ENCODE assay signal across 8 mouse cellular contexts in the genomic region with DNA sequence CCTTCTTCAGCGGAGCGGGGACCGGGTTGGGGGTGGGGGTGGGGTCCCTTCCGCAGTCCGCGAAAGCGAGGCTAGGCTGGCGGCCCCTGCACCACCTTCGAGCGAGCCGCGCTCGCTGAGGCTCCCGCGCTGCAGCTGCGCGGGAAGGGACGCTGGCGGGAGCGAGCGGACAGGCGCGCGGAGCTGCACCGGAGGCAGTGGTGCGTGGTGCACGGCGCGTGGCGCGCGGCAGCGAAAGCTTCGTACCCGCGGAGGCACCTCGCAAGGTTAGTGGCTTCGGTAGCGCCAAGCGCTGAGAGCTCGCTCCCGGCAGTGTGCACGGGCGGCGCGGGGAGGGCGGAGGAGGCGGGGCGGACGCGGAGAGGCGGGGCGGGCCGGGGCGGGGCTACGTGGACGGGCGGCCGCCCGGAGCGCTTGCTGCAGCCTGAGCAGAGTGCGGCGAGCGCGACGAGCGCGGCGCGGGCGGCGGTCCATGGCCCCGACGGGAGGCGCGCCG. TPM values are rescaled to one million over a fixed set of nuclear protein-coding genes. Genes with fewer than 3 reads are reported as not detected.
DNase-seq lines count a peak whose midpoint lies in the region; ATAC-seq and TF ChIP-seq lines count a peak whose summit lies in the region.

Gene Arhgap20 (plus strand): TSS at position 417 of the 496 bp plus-strand sequence.

- no peak for TF ChIP-seq CTCF in brain, embryonic 14.5 days (IDR thresholded peaks at IDR 0.05; ENCODE audit: borderline replicate concordance, extremely low read depth, insufficient read depth, insufficient read length)
- no peak for TF ChIP-seq CTCF in kidney, postnatal 0 days (IDR thresholded peaks at IDR 0.05; ENCODE audit: low read depth)
- no peak for TF ChIP-seq CTCF in midbrain, postnatal 0 days (IDR thresholded peaks at IDR 0.05)

- under 1% methylated on average over 77 of the region's 77 CpGs for WGBS in forebrain, embryonic 10.5 days
- under 1% methylated on average over 77 of the region's 77 CpGs for WGBS in heart, embryonic 14.5 days
- 0% methylated on average over 40 of the region's 77 CpGs for WGBS in kidney, postnatal 0 days
- under 1% methylated on average over 59 of the region's 77 CpGs for WGBS in midbrain, postnatal 0 days

- TF ChIP-seq POLR2A in brain, embryonic 14.5 days (IDR thresholded peaks at IDR 0.05; ENCODE audit: borderline replicate concordance, extremely low read depth, insufficient read depth, insufficient read length, poor library complexity, severe bottlenecking), result peak; percentile 50; the same call in 1 of the 2 replicates

- no peaks in the 10 kb centered on the region for H3K36me3 ChIP-seq in forebrain, embryonic 10.5 days (replicated peaks)
- no peaks in the 10 kb centered on the region for H3K36me3 ChIP-seq in heart, embryonic 14.5 days (ENCODE audit: control insufficient read depth, insufficient read depth, low read length)
- no peaks in the 10 kb centered on the region for H3K36me3 ChIP-seq in kidney, postnatal 0 days (ENCODE audit: insufficient read depth, low read length)
- H3K36me3 ChIP-seq in midbrain, postnatal 0 days (ENCODE audit: insufficient read depth, low read length), result no peaks in the 10 kb centered on the region

- peak; percentile 89 for ATAC-seq in heart, embryonic 14.5 days (ENCODE audit: insufficient number of reproducible peaks, insufficient read depth, low FRiP score, low read depth)
- ATAC-seq in kidney, postnatal 0 days (replicated peaks; ENCODE audit: low FRiP score, low read depth), result peak; percentile 92
- peak; percentile 92 for ATAC-seq in midbrain, postnatal 0 days (ENCODE audit: low FRiP score)

- peak within 1 kb of the TSS; percentile 80 for H3K4me3 ChIP-seq in forebrain, embryonic 10.5 days
- peak within 1 kb of the TSS; percentile 77 for H3K4me3 ChIP-seq in heart, embryonic 14.5 days (ENCODE audit: control insufficient read depth in 1 of 2, insufficient read depth in 1 of 2, low read depth in 1 of 2, low read length in 2 of 2)
- H3K4me3 ChIP-seq in kidney, postnatal 0 days (replicated peaks; ENCODE audit: low read depth, low read length), result peak within 1 kb of the TSS; percentile 66
- peak within 1 kb of the TSS; percentile 93 for H3K4me3 ChIP-seq in midbrain, postnatal 0 days (ENCODE audit: low read depth, low read length)

- H3K4me2 ChIP-seq in heart, embryonic 14.5 days (ENCODE audit: low read length), result peak within 1 kb of the TSS; percentile 99
- peak within 1 kb of the TSS; percentile 98 for H3K4me2 ChIP-seq in kidney, postnatal 0 days (ENCODE audit: low read length)
- peak within 1 kb of the TSS; percentile 67 for H3K4me2 ChIP-seq in midbrain, postnatal 0 days (ENCODE audit: low read depth, low read length, poor library complexity, severe bottlenecking)

- peak; percentile 57 for DNase-seq in 3T3-L1 (ENCODE audit: low read depth, low spot score)
- peak; percentile 95 for DNase-seq in brain, embryonic 14.5 days (ENCODE audit: low read depth)
- DNase-seq in forebrain, embryonic 10.5 days (ENCODE audit: extremely low spot score, low spot score), result peak; percentile 77
- DNase-seq in kidney, postnatal 0 days (ENCODE audit: low spot score), result peak; percentile 63
- peak; percentile 79 for DNase-seq in liver
- DNase-seq in midbrain, postnatal 0 days (ENCODE audit: low spot score), result peak; percentile 92
- DNase-seq in spleen, postnatal 36 days (ENCODE audit: low spot score in 2 of 2), result peak; percentile 4 to 6

- H3K27ac ChIP-seq in forebrain, embryonic 10.5 days, result peak within 1 kb of the TSS; percentile 84
- H3K27ac ChIP-seq in heart, embryonic 14.5 days (replicated peaks in 1 of 2; ENCODE audit: control insufficient read depth in 1 of 2, insufficient read depth in 1 of 2, low read depth in 2 of 2, low read length in 2 of 2), result no peak within 1 kb of the TSS
- no peak within 1 kb of the TSS for H3K27ac ChIP-seq in kidney, postnatal 0 days
- H3K27ac ChIP-seq in midbrain, postnatal 0 days (ENCODE audit: low read depth, low read length), result peak within 1 kb of the TSS; percentile 96

- H3K4me1 ChIP-seq in forebrain, embryonic 10.5 days, result peaks cover 35% of the 10 kb centered on the region
- H3K4me1 ChIP-seq in heart, embryonic 14.5 days (ENCODE audit: control insufficient read depth in 2 of 2, insufficient read depth in 2 of 2, low read length in 2 of 2), result peaks cover 3 to 15% of the 10 kb centered on the region in 2 experiments; a peak in 3 of 4 replicates
- H3K4me1 ChIP-seq in kidney, postnatal 0 days (replicated peaks; ENCODE audit: insufficient read depth, low read length), result peaks cover 18% of the 10 kb centered on the region; the same call in 1 of the 2 replicates
- H3K4me1 ChIP-seq in midbrain, postnatal 0 days (ENCODE audit: insufficient read depth, low read length), result peaks cover 4% of the 10 kb centered on the region; the same call in 1 of the 2 replicates

- H3K9ac ChIP-seq in heart, embryonic 14.5 days (ENCODE audit: low read length), result peak within 1 kb of the TSS; percentile 75
- peak within 1 kb of the TSS; percentile 53 for H3K9ac ChIP-seq in kidney, postnatal 0 days (ENCODE audit: low read depth, low read length)
- peak within 1 kb of the TSS; percentile 97 for H3K9ac ChIP-seq in midbrain, postnatal 0 days (replicated peaks; ENCODE audit: low read length, poor library complexity, severe bottlenecking)

- H3K27me3 ChIP-seq in forebrain, embryonic 10.5 days (ENCODE audit: poor library complexity, severe bottlenecking), result peaks cover 79% of the 10 kb centered on the region
- peaks cover 26% of the 10 kb centered on the region for H3K27me3 ChIP-seq in heart, embryonic 14.5 days (ENCODE audit: control insufficient read depth, insufficient read depth, low read length)
- H3K27me3 ChIP-seq in kidney, postnatal 0 days (ENCODE audit: insufficient read depth, low read length), result peaks cover 12% of the 10 kb centered on the region; the same call in 1 of the 2 replicates
- H3K27me3 ChIP-seq in midbrain, postnatal 0 days (ENCODE audit: insufficient read depth, low read length), result no peaks in the 10 kb centered on the region

- no peaks in the 10 kb centered on the region for H3K9me3 ChIP-seq in forebrain, embryonic 10.5 days
- no peaks in the 10 kb centered on the region for H3K9me3 ChIP-seq in heart, embryonic 14.5 days (ENCODE audit: control insufficient read depth, low read length)
- no peaks in the 10 kb centered on the region for H3K9me3 ChIP-seq in kidney, postnatal 0 days (replicated peaks; ENCODE audit: low read length)
- no peaks in the 10 kb centered on the region for H3K9me3 ChIP-seq in midbrain, postnatal 0 days (ENCODE audit: low read length)

RNA-seq across cellular contexts. Expression of gene Arhgap20, which starts in this region (rescaled TPM):
- 4.1 and 9.2 TPM in 2 replicates for polyA plus RNA-seq in brain, embryonic 14.5 days (2012; rRNA removed)
- 2.4 and 2.8 TPM in 2 replicates for polyA plus RNA-seq in forebrain, embryonic 10.5 days (2016; fragmentation: Nextera tagmentation; extraction: Ambion mirVana)
- 0.49 and 1.1 TPM in 2 replicates for polyA plus RNA-seq in heart, embryonic 14.5 days (2014; fragmentation: Nextera tagmentation; extraction: Ambion mirVana)
- 1.0 and 1.2 TPM in 2 replicates for polyA plus RNA-seq in kidney, postnatal 0 days (2015; fragmentation: Nextera tagmentation; extraction: Ambion mirVana)
- 36.1 and 38.6 TPM in 2 replicates for total RNA-seq in midbrain, postnatal 0 days (2014; rRNA removed)
- 21.0 and 28.2 TPM in 2 replicates for polyA plus RNA-seq in midbrain, postnatal 0 days (2015; fragmentation: Nextera tagmentation; extraction: Ambion mirVana)

Comparison
In these comparisons a context has a peak if more than half of its experiments do, and no peak if none do; other contexts are left out.
1. DNase-seq: peak in every context shown above with its lines; median percentile 95 in brain, embryonic 14.5 days; 92 in midbrain, postnatal 0 days; 79 in liver; 77 in forebrain, embryonic 10.5 days; 63 in kidney, postnatal 0 days; 57 in 3T3-L1; 5 in spleen, postnatal 36 days.
2. H3K27ac ChIP-seq: peak in forebrain, embryonic 10.5 days (single experiment) and midbrain, postnatal 0 days (single experiment); none in heart, embryonic 14.5 days (0 of 2) and kidney, postnatal 0 days (single experiment).
3. Peak in every context shown above with its lines, with median percentiles within 50 percentile points of each other: H3K4me3 ChIP-seq, ATAC-seq, H3K4me2 ChIP-seq and H3K9ac ChIP-seq.